Mouse (Mus musculus) 3134 (cell line): ENCODE measurements around the gene Ablim1.
A peak's percentile ranks its signal among the peaks of the same experiment; 100 is the strongest.

ENCODE experiments used
- DNase-seq: peaks from one replicate; pipeline ENCODE4 v3.0.0-alpha.2; 2011; ENCODE audit warnings: low spot score; ENCODE audit not compliant: insufficient read length; ENCODE audit errors: extremely low read depth

Ablim1 gene

GRCm38 (mm10) chr19:57083183-57083555 is 231.6 kb downstream of the Ablim1 start:
- DNase-seq, result no peak

GRCm38 (mm10) chr19:57082454-57083182 is 232.1 kb downstream of the Ablim1 start:
- DNase-seq, result no peak

- no peak for DNase-seq
These were observed 233.2 kb downstream of the Ablim1 start for GRCm38 (mm10) chr19:57081536-57081935.

GRCm38 (mm10) chr19:57079606-57079981 is 235.1 kb downstream of the Ablim1 start:
- DNase-seq, result no peak

GRCm38 (mm10) chr19:57078867-57079605 is 235.7 kb downstream of the Ablim1 start:
- peak; percentile 67 for DNase-seq

- DNase-seq, result no peak
These were observed 236.7 kb downstream of the Ablim1 start for GRCm38 (mm10) chr19:57077826-57078699.

GRCm38 (mm10) chr19:57073450-57073849 is 241.3 kb downstream of the Ablim1 start:
- DNase-seq, result no peak

GRCm38 (mm10) chr19:57072756-57073155 is 242.0 kb downstream of the Ablim1 start:
- no peak for DNase-seq

- DNase-seq, result no peak
These were observed 247.6 kb downstream of the Ablim1 start for GRCm38 (mm10) chr19:57067108-57067613.

- no peak for DNase-seq
These were observed 248.4 kb downstream of the Ablim1 start for GRCm38 (mm10) chr19:57066313-57066712.

- no peak for DNase-seq
These were observed 252.0 kb downstream of the Ablim1 start for GRCm38 (mm10) chr19:57062746-57063145.

- no peak for DNase-seq
These were observed 255.6 kb downstream of the Ablim1 start for GRCm38 (mm10) chr19:57059018-57059580.

- no peak for DNase-seq
These were observed 257.2 kb downstream of the Ablim1 start for GRCm38 (mm10) chr19:57057568-57057967.

GRCm38 (mm10) chr19:57055215-57056120 is 259.3 kb downstream of the Ablim1 start:
- peak; percentile 78 for DNase-seq

GRCm38 (mm10) chr19:57052959-57053358 is 261.8 kb downstream of the Ablim1 start:
- DNase-seq, result no peak

- DNase-seq, result no peak
These were observed 262.7 kb downstream of the Ablim1 start for GRCm38 (mm10) chr19:57052016-57052415.

GRCm38 (mm10) chr19:57049592-57050090 is 265.1 kb downstream of the Ablim1 start:
- no peak for DNase-seq

- no peak for DNase-seq
These were observed 266.9 kb downstream of the Ablim1 start for GRCm38 (mm10) chr19:57047671-57048320.

GRCm38 (mm10) chr19:57039258-57039657 is 275.5 kb downstream of the Ablim1 start:
- DNase-seq, result no peak
